Mouse (Mus musculus) liver, postnatal 0 days (tissue): Measurements from ENCODE around the gene Psmd11.
"Not testable (repeated sequence)": the region's sequence is repeated elsewhere in the genome, so short reads cannot be mapped to it uniquely, and the experiment has no call there.

Experiments
- CTCF ChIP-seq: sonication (generic); IDR thresholded peaks from 2 replicates; pipeline ENCODE4 v1.5.1; 2016; ENCODE audit warnings: antibody characterized with exemption, low read depth
- EP300 ChIP-seq: IDR thresholded peaks from 2 replicates; pipeline ENCODE4 v1.6.1; 2016; ENCODE audit warnings: antibody characterized with exemption, low read depth, mild to moderate bottlenecking

DNA sequence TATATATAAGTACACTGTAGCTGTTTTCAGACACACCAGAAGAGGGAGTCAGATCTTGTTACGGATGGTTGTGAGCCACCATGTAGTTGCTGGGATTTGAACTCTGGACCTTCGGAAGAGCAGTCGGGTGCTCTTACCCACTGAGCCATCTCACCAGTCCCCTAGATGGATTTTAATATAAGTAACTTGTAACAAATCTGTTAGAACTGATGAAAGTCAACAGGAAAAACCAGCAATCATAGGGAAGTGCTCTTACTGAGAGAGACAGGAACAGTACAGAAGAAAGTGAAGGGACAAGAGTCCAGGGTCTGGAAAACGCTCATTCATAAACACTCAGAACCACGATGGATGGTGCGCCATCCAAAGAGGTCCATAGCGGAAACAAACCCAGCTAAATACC, 49.2 kb upstream of the Psmd11 start:
- TF ChIP-seq CTCF, EP300: not testable (repeated sequence)
